Mouse (Mus musculus): ENCODE data around the gene Ppdpf. TPM values are rescaled to one million over a fixed set of nuclear protein-coding genes. Genes with fewer than 3 reads are reported as not detected.
A peak's percentile ranks its signal among the peaks of the same experiment; 100 is the strongest.
"Not testable (repeated sequence)": the region's sequence is repeated elsewhere in the genome, so short reads cannot be mapped to it uniquely, and the experiment has no call there.

The Ppdpf gene
- total RNA-seq, 2 experiments from 2014 or later, result 70.3 to 90.4 TPM

GRCm38 (mm10) chr2:181158471-181158870, 28.6 kb upstream of the Ppdpf start:
- ATAC-seq (replicated peaks; ENCODE audit: poor library complexity, severe bottlenecking), result no peak

GRCm38 (mm10) chr2:181159091-181159514, 27.9 kb upstream of the Ppdpf start:
- ATAC-seq (replicated peaks; ENCODE audit: poor library complexity, severe bottlenecking), result no peak

DNA sequence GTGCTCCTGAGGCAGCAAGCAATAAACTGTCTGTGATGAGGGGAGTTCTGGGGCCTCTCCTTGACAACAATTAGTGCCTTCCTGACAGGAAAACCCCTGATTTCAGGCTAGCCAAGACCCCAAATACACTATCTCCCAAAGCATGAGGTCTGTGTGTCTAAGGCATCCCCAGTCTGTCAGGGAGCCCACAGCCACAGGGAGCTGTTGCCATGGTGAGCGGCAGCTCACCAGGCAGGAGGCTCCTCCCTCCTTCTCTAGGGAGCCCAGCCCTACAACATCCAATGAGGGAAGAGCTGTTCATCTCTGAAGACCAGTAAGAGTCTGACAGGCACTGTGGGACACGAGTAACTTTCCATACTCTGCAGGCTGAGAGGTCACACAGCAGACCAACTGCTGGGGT, 27.3 kb upstream of the Ppdpf start:
- no peak for ATAC-seq (replicated peaks; ENCODE audit: poor library complexity, severe bottlenecking)

DNA sequence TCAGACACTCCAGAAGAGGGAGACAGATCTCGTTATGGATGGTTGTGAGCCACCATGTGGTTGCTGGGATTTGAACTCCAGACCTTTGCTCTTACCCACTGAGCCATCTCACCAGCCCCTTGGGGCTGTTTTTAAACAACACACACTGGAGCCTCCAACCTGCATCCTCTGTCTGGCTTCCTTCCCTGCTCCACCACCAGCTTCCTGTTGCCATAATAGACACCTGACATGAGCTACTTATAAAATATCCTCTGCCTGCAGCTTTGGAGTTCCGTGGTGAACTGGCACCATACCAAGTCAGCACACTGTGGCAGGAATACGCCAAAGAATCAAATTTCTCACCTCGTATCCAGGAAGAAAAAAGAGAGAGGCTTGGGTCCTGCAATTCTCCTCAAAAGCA, 26.2 kb upstream of the Ppdpf start:
- ATAC-seq (replicated peaks; ENCODE audit: poor library complexity, severe bottlenecking), result no peak

DNA sequence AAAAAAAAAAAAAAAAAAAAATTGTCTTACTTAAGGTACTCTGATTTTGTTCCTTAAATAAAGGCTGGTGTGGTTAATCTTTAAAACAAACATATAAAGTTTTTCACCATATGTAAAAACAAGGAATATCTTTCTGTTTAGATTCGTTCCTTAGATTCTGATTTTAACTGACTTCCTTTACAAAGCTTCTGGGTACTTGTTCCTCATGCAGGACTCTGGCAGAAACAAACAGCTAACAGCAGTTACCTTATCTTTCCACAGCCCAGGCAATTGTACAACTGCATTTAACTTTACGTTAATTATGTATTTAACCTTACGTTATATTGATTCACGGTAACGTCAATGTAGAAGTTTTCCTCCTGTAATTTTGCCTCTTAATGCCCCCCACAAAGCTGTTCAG, 20.6 kb upstream of the Ppdpf start:
- ATAC-seq (replicated peaks; ENCODE audit: poor library complexity, severe bottlenecking), result no peak

- no peak for ATAC-seq (replicated peaks; ENCODE audit: poor library complexity, severe bottlenecking)
Measured at GRCm38 (mm10) chr2:181174646-181175045, 12.4 kb upstream of the Ppdpf start.

DNA sequence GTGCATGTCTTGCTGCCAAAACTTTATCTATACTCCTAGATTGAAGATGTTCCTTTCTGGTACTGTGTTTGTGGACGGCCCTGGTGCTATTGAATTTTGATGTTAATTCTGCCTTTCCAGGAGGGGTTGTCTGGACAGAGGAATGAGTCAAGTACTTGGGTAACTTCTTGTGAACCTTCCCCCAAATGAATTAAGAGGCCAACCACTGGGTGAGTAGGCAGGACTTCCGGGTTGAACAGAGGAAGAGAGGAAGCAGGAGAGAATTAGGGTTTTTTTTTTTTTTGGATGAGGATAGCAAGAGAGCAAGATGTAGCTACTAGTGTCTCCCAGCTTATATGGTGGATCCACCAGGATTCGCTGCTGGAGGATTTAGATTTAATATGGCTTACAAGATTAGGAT, 9.0 kb upstream of the Ppdpf start:
- ATAC-seq (replicated peaks; ENCODE audit: poor library complexity, severe bottlenecking), result no peak

DNA sequence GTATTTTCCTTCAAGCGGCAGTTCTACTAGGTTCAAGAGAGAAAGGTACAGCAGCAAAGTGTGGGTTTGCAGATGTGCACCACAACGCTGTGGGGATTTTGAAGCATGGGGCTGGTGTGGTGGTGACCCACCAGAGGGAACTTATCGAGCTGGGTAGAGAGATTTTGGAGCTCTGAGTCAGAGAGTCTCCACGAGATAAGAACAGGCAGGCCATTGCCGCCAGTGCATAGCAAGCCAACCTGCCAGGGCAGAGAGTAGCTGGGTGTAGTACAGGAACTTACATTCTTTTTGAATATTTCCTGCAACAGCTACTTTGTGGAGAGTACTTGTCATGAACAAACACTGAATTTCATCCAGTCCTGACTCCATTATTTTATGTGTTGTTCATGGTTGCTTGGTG, 8.6 kb upstream of the Ppdpf start:
- no peak for ATAC-seq (replicated peaks; ENCODE audit: poor library complexity, severe bottlenecking)

GRCm38 (mm10) chr2:181180898-181181297, 6.1 kb upstream of the Ppdpf start:
- ATAC-seq (replicated peaks; ENCODE audit: poor library complexity, severe bottlenecking), result no peak

DNA sequence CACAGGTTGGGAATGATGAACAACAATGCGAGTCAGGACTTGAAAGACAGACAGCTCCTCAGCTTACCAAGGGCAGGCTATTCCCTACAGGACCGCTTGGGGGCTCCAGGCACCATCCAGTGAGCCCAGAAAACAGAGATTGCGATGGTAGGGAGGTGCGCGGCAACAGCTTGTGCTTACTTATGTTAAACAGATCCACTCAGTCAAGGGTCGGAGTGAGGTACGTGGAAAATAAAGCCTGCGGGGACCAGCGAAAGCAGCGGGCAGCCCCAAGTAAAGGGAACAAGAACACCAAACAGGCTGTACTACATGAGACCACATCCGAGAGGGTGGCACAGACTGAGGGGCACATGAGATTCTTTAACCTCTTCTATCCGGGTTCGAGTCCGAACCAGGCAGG, 412 bp upstream of the Ppdpf start:
- ATAC-seq (replicated peaks; ENCODE audit: poor library complexity, severe bottlenecking), result peak; percentile 75

DNA sequence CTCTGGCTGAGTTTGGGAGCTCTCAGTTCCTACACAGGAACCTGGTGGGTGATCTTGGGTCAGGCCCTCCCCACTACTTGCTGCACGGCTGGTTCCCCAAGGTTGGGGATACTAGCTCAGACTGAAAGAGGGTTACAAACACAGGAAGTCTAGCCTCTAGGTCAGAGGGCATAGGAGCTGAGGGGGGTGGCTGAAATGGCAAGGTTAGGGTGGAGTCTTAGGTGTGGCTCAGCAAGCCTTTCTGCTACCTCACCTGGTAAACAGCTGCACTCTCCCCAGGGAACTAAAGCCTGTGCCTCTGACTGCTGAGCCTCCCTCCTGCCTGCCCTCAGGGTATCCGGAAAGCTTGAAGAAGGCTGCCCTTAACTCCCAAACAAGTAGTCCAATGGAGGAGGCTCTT, 1.6 kb downstream of the Ppdpf start:
- no peak for ATAC-seq (replicated peaks; ENCODE audit: poor library complexity, severe bottlenecking)

DNA sequence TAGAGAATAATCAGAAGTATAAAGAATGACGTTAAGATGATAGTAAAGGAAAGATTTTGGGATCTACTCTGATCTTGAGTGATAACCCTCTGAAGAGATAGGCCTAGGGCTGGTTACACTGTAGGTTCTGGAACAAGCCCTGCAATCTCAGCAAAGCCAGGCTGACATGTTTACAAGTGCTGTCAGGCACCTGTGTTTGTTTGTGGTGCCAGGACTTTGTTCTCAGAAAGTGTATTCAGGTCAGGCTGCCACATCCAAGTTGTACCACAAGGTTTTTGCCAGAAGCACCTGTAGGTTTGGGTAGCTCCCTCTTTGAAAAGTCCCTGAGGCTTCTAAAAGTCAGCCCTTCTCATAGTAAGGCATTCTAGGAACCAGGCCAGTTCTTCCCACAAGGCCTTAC, 2.3 kb downstream of the Ppdpf start:
- no peak for ATAC-seq (replicated peaks; ENCODE audit: poor library complexity, severe bottlenecking)

DNA sequence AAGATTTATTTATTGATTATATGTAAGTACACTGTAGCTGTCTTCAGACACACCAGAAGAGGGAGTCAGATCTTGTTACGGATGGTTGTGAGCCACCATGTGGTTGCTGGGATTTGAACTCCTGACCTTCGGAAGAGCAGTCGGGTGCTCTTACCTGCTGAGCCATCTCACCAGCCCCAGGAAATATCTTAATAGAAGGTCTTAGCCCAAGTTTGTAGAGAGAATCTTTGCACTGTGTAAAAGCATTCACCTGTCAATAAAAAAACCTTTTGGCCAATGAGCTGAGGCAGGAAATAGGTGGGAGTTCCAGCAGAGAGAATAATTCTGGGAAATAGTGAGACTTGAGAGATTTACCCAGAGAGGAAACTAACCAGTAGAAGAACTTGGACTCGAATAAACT, 4.3 kb downstream of the Ppdpf start:
- not testable (repeated sequence) for ATAC-seq (replicated peaks; ENCODE audit: poor library complexity, severe bottlenecking)

DNA sequence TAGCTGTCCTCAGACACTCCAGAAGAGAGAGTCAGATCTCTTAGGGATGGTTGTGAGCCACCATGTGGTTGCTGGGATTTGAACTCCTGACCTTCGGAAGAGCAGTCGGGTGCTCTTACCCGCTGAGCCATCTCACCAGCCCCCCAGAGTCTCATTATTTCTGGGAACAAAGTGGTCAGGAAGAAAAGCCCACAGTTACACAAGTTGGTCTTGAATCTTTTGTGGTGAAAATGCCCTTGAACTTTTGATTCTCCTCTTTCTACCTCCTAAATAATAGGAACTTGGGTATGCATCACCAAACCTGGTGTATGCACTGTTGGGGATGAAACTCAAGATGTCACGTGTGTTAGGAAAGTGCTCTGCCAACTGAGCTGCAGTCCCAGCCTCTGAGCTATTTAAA, 4.9 kb downstream of the Ppdpf start:
- no peak for ATAC-seq (replicated peaks; ENCODE audit: poor library complexity, severe bottlenecking)

- peak; percentile 83 for ATAC-seq (replicated peaks; ENCODE audit: poor library complexity, severe bottlenecking)
Measured at GRCm38 (mm10) chr2:181193044-181193443, 6.0 kb downstream of the Ppdpf start.

DNA sequence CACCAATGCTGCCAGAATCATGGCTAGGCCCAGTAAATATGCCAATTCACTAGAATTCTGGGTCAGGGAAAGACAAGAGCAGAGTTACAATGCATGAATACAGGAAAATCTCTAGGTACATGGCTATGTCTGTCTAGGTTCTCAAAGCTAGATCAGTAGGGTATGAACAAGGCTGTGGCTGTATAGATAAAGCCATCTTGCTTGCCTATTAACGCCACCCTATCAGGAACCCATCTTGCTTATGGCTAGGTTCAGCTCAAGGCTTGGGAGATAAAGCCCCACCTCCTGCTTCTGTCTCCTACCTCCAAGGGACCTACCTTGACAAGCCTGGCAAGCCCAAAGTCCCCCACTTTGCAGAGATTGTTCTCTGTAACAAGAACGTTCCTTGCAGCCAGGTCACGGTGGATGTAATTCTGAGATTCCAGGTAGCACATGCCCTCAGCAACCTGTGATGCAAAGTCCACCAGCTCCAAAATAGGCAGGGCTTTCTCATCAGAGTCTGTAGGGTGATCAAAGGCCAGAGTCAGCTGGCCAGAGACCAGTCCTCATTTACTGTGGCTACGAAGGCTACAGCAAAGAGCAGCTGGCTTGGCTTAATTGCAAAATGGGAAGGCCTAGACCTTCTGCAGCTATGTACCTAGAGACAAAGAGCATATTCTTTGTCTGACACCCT, 9.7 kb downstream of the Ppdpf start:
- ATAC-seq (replicated peaks; ENCODE audit: poor library complexity, severe bottlenecking), result no peak

DNA sequence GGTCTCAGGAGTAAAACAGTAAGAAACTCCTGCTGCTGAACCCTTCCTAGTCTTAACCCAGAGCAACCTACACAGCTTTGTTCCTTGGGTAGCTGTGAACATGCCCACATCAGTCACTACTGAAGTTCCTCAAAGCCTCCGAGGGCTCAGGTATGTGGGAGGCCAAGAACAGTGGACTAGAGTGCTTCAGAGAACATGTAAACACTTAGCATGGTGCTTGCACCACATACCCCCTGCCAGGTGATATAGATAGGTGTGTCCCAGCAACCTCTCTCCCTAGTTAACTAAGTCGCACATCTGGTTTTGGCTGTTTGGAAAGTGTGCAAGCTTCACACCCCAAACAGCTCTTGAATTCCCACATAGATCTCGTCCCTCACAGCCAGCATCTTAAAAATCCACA, 14.6 kb downstream of the Ppdpf start:
- no peak for ATAC-seq (replicated peaks; ENCODE audit: poor library complexity, severe bottlenecking)

- ATAC-seq (replicated peaks; ENCODE audit: poor library complexity, severe bottlenecking), result no peak
Measured at GRCm38 (mm10) chr2:181202422-181202821, 15.4 kb downstream of the Ppdpf start, which contains the start of gene Ptk6. Ptk6 (minus strand) TSS chr2:181202789.

DNA sequence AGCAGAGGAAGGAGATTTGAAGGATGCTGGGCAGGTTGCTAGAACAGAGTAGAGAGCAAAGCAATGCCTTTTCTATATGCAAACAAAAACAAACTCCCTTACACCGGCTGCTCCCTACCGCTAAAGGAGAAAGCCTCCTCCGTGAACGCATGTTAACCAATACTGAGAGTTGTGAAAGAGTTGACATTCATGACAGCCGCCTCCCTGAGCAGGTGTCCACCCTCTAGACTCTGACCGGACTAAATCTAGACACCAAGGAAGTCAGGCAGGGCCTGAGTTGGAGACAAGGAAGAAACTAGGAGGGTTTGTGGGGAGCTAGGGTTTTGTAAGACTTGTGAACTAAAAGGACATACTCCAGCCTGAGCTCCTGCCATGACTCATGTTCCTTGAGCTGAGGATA, 15.8 kb downstream of the Ppdpf start:
- ATAC-seq (replicated peaks; ENCODE audit: poor library complexity, severe bottlenecking), result 0 out of 2 replicates have a peak, but pooled peaks have one; percentile 15

DNA sequence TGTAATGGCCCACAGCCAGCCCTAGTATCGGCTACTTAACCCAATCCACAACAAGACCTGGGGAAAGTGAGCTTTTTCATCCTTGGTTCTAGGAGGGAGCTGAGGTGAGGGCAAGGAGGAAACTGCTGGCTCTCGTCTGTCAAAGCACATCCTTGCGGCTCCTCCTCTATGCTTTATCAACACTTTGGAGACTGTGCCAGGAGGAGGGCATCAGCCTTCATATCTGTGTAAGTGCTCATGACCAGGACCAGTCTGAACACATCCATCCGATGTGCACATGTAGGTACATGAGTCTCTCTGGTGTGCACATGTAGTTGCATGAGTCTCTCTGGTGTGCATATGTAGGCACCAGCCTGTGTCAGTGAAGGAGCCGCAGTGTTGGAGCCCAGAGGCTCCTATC, 18.6 kb downstream of the Ppdpf start:
- no peak for ATAC-seq (replicated peaks; ENCODE audit: poor library complexity, severe bottlenecking)

- ATAC-seq (replicated peaks; ENCODE audit: poor library complexity, severe bottlenecking), result no peak
Measured at GRCm38 (mm10) chr2:181206118-181206517, 19.1 kb downstream of the Ppdpf start.

- peak; percentile 39 for ATAC-seq (replicated peaks; ENCODE audit: poor library complexity, severe bottlenecking)
Measured at GRCm38 (mm10) chr2:181212389-181213020, 25.5 kb downstream of the Ppdpf start.
